Mouse (Mus musculus) hindbrain, embryonic 16.5 days (tissue): ENCODE results near the gene Slc17a7. TPM values are rescaled to one million over a fixed set of nuclear protein-coding genes. Genes with fewer than 3 reads are reported as not detected.

ENCODE experiments used
- ATAC-seq: fragments of 200-750 bp; cut with Nextera tagmentation; 2 replicates; pipeline ENCODE4 v1.8.0; 2017; ENCODE audit warnings: moderate TSS enrichment, moderate library complexity
- H3K27ac ChIP-seq: fragments of 300-500 bp; sonication (generic); 2 replicates; pipeline ENCODE4 v1.5.1; 2014; ENCODE audit warnings: low read depth, mild to moderate bottlenecking, control low read depth, low read length, moderate library complexity
- H3K27me3 ChIP-seq: fragments of 300-500 bp; sonication (generic); replicated peaks from 2 replicates; pipeline ENCODE4 v1.6.1; 2014; ENCODE audit warnings: low read length; ENCODE audit not compliant: control insufficient read depth, insufficient read depth
- H3K36me3 ChIP-seq: fragments of 300-500 bp; sonication (generic); 2 replicates; pipeline ENCODE4 v1.6.1; 2014; ENCODE audit warnings: mild to moderate bottlenecking, low read length, moderate library complexity, mixed read lengths; ENCODE audit not compliant: control insufficient read depth, insufficient read depth
- H3K4me1 ChIP-seq: fragments of 300-500 bp; sonication (generic); 2 replicates; pipeline ENCODE4 v1.6.1; 2014; ENCODE audit warnings: low read depth, low read length; ENCODE audit not compliant: control insufficient read depth, insufficient read depth
- H3K4me2 ChIP-seq: fragments of 300-500 bp; sonication (generic); 2 replicates; pipeline ENCODE4 v1.6.1; 2014; ENCODE audit warnings: mild to moderate bottlenecking, low read length, control low read depth, moderate library complexity
- H3K4me3 ChIP-seq: fragments of 300-500 bp; sonication (generic); 2 replicates; pipeline ENCODE4 v1.5.1; 2014; ENCODE audit warnings: mild to moderate bottlenecking, low read length, control low read depth, moderate library complexity
- H3K9ac ChIP-seq: fragments of 300-500 bp; sonication (generic); 2 replicates; pipeline ENCODE4 v1.6.1; 2014; ENCODE audit warnings: low read depth, mild to moderate bottlenecking, control low read depth, low read length, moderate library complexity
- H3K9me3 ChIP-seq: fragments of 300-500 bp; sonication (generic); 2 replicates; pipeline ENCODE4 v1.6.1; 2014; ENCODE audit warnings: mild to moderate bottlenecking, low read length, moderate library complexity; ENCODE audit not compliant: control insufficient read depth
- WGBS: fragments of 180-500 bp; shearing (Covaris S2); extraction: QIAGEN DNeasy Blood & Tissue Kit; methylation state at CpG from one replicate; pipeline ENCODE4 v1.1.7; 2014; 5-methylcytosine and 5-hydroxymethylcytosine counted together
- polyA plus RNA-seq: library from polyadenylated mRNA; unstranded; fragments of >200 nt; fragmentation: Nextera tagmentation; extraction: Ambion mirVana; gene quantifications from 2 replicates; pipeline ENCODE4 v1.2.1, GENCODE M21; 2015

Slc17a7 gene
- polyA plus RNA-seq, 1 experiment from 2014 or later: 1.1 TPM

- Histone ChIP-seq H3K27ac (no peak overlapping the region), H3K4me3 (no peak overlapping the region), H3K27me3 (no peaks in the 10 kb centered on the region; the same call in 1 of the 2 replicates), H3K9ac (no peak overlapping the region), H3K9me3 (no peaks in the 10 kb centered on the region), H3K4me2 (no peak overlapping the region), H3K4me1 (peaks cover 2% of the 10 kb centered on the region; the same call in 1 of the 2 replicates), H3K36me3 (no peaks in the 10 kb centered on the region)
- 71% methylated on average over 4 of the region's 5 CpGs for WGBS
- no peak for ATAC-seq
Measured at GRCm38 (mm10) chr7:45196994-45197393, 33.2 kb downstream of the Slc17a7 start.

- peak overlapping the region; percentile 20; the same call in 1 of the 2 replicates for H3K4me2 ChIP-seq
- H3K36me3 ChIP-seq: no peaks in the 10 kb centered on the region
- 12% methylated on average over 5 of the region's 5 CpGs for WGBS
- H3K4me3 ChIP-seq: no peak overlapping the region
- no peaks in the 10 kb centered on the region for H3K9me3 ChIP-seq
- no peak overlapping the region for H3K27ac ChIP-seq
- peak overlapping the region; percentile 52 for H3K9ac ChIP-seq
- no peaks in the 10 kb centered on the region; the same call in 1 of the 2 replicates for H3K27me3 ChIP-seq
- peak; percentile 68 for ATAC-seq
- peaks cover 2% of the 10 kb centered on the region; the same call in 1 of the 2 replicates for H3K4me1 ChIP-seq
Measured at GRCm38 (mm10) chr7:45198435-45198834, 34.7 kb downstream of the Slc17a7 start.

GRCm38 (mm10) chr7:45198961-45199360 lies 35.2 kb downstream of the Slc17a7 start:
- peaks cover 2% of the 10 kb centered on the region; the same call in 1 of the 2 replicates for H3K4me1 ChIP-seq
- no peak for ATAC-seq
- no peak overlapping the region for H3K9ac ChIP-seq
- no peaks in the 10 kb centered on the region; the same call in 1 of the 2 replicates for H3K27me3 ChIP-seq
- H3K27ac ChIP-seq: no peak overlapping the region
- no peaks in the 10 kb centered on the region for H3K9me3 ChIP-seq
- WGBS: 86% methylated on average over 11 of the region's 11 CpGs
- no peak overlapping the region for H3K4me3 ChIP-seq
- no peaks in the 10 kb centered on the region for H3K36me3 ChIP-seq
- H3K4me2 ChIP-seq: no peak overlapping the region

DNA sequence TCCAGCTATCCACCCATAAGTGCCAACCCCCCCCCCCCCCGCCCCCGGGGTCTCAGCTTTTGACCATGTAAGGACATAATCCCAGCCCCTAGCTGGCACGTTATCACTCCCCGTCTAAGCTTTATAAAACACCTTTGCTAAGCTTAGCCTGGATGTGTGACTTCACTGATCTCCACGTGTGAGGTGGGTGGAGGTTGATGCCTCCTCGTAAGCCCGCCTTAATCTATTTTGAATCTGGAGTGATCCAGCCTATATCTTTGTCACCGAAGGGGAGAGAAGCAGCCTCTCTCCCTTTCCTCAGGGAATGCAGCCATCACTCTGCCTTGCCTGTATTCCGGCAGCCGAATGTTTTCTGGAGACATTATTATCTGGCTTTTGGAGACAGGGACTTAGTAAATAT lies 38.9 kb downstream of the Slc17a7 start:
- Histone ChIP-seq H3K9ac (no peak overlapping the region), H3K27me3 (no peaks in the 10 kb centered on the region), H3K9me3 (no peaks in the 10 kb centered on the region), H3K4me3 (no peak overlapping the region), H3K27ac (no peak overlapping the region), H3K36me3 (no peaks in the 10 kb centered on the region), H3K4me1 (peaks cover 2% of the 10 kb centered on the region; the same call in 1 of the 2 replicates), H3K4me2 (no peak overlapping the region)
- ATAC-seq: no peak
- 57% methylated on average over 10 of the region's 10 CpGs for WGBS

- ATAC-seq: peak; percentile 99
- H3K4me2 ChIP-seq: peak within 1 kb of the TSS; percentile 79
- H3K4me3 ChIP-seq: peak within 1 kb of the TSS; percentile 43
- peak within 1 kb of the TSS; percentile 61 for H3K9ac ChIP-seq
- H3K9me3 ChIP-seq: no peaks in the 10 kb centered on the region
- H3K27ac ChIP-seq: peak within 1 kb of the TSS; percentile 79
- H3K36me3 ChIP-seq: no peaks in the 10 kb centered on the region
- 0 out of 2 replicates have a peak, but pooled peaks cover under 1% of the 10 kb centered on the region for H3K27me3 ChIP-seq
- WGBS: 9% methylated on average over 44 of the region's 44 CpGs
- H3K4me1 ChIP-seq: no peaks in the 10 kb centered on the region
Measured at GRCm38 (mm10) chr7:45204380-45205143, 40.8 kb downstream of the Slc17a7 start, which contains the start of gene Ccdc155. TSS of gene Ccdc155 (minus strand) at chr7:45204892.

- ATAC-seq: no peak
- Histone ChIP-seq H3K4me1 (no peaks in the 10 kb centered on the region), H3K4me2 (no peak overlapping the region), H3K9ac (no peak overlapping the region), H3K27ac (no peak overlapping the region), H3K9me3 (no peaks in the 10 kb centered on the region), H3K4me3 (no peak overlapping the region), H3K36me3 (no peaks in the 10 kb centered on the region), H3K27me3 (peaks cover 22% of the 10 kb centered on the region)
- WGBS: 81% methylated on average over 6 of the region's 6 CpGs
Measured at GRCm38 (mm10) chr7:45208260-45208659, 44.5 kb downstream of the Slc17a7 start.

- Histone ChIP-seq H3K4me2 (peak overlapping the region; percentile 19; the same call in 1 of the 2 replicates), H3K4me3 (peak overlapping the region; percentile 21)
- ATAC-seq: no peak
Measured at GRCm38 (mm10) chr7:45211070-45211469, 47.3 kb downstream of the Slc17a7 start.

DNA sequence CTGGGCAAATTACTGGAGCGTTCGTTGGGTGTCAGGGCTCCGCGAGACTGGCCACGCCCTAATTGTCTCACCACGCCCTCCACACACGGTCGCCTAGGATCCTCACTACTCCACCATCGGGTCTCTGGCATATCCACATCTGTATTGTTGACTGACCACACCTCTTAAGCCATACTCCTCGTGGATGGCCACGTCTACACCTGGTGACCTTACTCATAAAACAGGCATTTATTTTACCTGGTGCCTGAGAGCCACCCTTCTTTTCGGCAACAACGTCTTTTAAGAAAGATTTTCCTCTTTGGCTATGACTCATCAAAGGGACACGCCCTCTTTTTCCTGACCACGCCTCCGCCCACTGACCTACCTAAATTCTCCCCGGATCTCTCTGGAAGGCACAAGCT lies 48.1 kb downstream of the Slc17a7 start, which contains the start of gene Dkkl1:
Gene Dkkl1 (minus strand): TSS at position 297 of the 401 bp plus-strand sequence.
- 5% methylated on average over 17 of the region's 17 CpGs for WGBS
- H3K4me3 ChIP-seq: peak within 1 kb of the TSS; percentile 21

More at GRCm38 (mm10) chr7:45211070-45211469, 47.3 kb downstream of the Slc17a7 start:
- H3K36me3 ChIP-seq: no peaks in the 10 kb centered on the region
- H3K9me3 ChIP-seq: no peaks in the 10 kb centered on the region
- peaks cover 6% of the 10 kb centered on the region for H3K4me1 ChIP-seq
- 77% methylated on average over 10 of the region's 10 CpGs for WGBS
- H3K27me3 ChIP-seq: peaks cover 22% of the 10 kb centered on the region
- H3K9ac ChIP-seq: no peak overlapping the region; the same call in 1 of the 2 replicates
- H3K27ac ChIP-seq: no peak overlapping the region

GRCm38 (mm10) chr7:45212356-45212755 lies 48.6 kb downstream of the Slc17a7 start:
- WGBS: 73% methylated on average over 7 of the region's 7 CpGs
- Histone ChIP-seq H3K9me3 (no peaks in the 10 kb centered on the region), H3K27ac (no peak overlapping the region), H3K9ac (no peak overlapping the region), H3K4me3 (no peak overlapping the region), H3K4me2 (peak overlapping the region; percentile 19), H3K36me3 (no peaks in the 10 kb centered on the region), H3K27me3 (peaks cover 22% of the 10 kb centered on the region), H3K4me1 (peaks cover 17% of the 10 kb centered on the region)
- no peak for ATAC-seq

More for the DNA sequence above, 48.1 kb downstream of the Slc17a7 start, which contains the start of gene Dkkl1:
- H3K36me3 ChIP-seq: no peaks in the 10 kb centered on the region
- peaks cover 12% of the 10 kb centered on the region for H3K4me1 ChIP-seq
- H3K4me2 ChIP-seq: peak within 1 kb of the TSS; percentile 19
- peaks cover 22% of the 10 kb centered on the region for H3K27me3 ChIP-seq
- H3K9me3 ChIP-seq: no peaks in the 10 kb centered on the region
- H3K9ac ChIP-seq: peak within 1 kb of the TSS; percentile 45
- ATAC-seq: 0 out of 2 replicates have a peak, but pooled peaks have one; percentile 29
- H3K27ac ChIP-seq: no peak within 1 kb of the TSS
